ENCODE assay signal across 21 mouse cellular contexts in the genomic region with DNA sequence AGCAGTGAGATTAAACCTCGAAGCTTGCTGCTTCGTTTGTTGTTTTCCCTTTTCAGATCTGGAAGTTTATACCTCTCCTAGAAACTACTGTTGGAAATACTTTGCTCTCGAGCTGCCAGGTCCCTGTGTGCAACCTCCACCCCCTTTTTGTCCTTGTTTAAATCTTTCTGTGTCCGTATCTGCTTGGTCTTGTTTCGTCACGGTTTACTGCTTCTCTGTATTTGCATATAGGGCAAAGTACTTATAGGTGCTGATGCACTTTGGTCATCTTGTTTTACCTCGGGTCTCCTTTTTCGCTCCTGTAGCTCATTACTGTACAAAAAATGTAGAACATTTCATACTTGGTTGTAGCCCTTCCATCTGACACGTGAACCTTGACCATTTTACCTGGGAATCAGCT. TPM values are rescaled to one million over a fixed set of nuclear protein-coding genes. Genes with fewer than 3 reads are reported as not detected.
DNase-seq lines count a peak whose midpoint lies in the region; ATAC-seq and TF ChIP-seq lines count a peak whose summit lies in the region.
"Had no signal": no experiment of that assay in that cellular context is flagged by ENCODE, and none has a peak within 500 bp of the region (broad histone marks: within the 10 kb centered on the region; RNA-seq: fewer than 3 reads in every experiment).

No protein-coding gene starts in this region.

- DNase-seq in kidney, adult 11 months: peak; percentile 19
- DNase-seq in kidney, postnatal 4 days: no peak
- peak; percentile 48 for DNase-seq in large intestine, adult 2 months (ENCODE audit: low read depth, low spot score)
- no peak for DNase-seq in liver, postnatal 0 days
- DNase-seq in cerebellum, adult 11-12 months: no peak
- no peak for DNase-seq in layer of hippocampus, adult 18-20 months (ENCODE audit: low spot score in 2 of 2)
- DNase-seq in embryo, embryonic 11 days: no peak
- DNase-seq: adrenal gland, postnatal 25 days; cerebellum, adult 18-20 months; cerebellum, postnatal 36 days; heart, postnatal 14 days; spleen, adult 18-20 months; thymus, adult 2 months had no signal

- H3K36me3 ChIP-seq in intestine, embryonic 16.5 days (ENCODE audit: control insufficient read depth, insufficient read depth, low read length): no peaks in the 10 kb centered on the region
- H3K36me3 ChIP-seq in liver, postnatal 0 days (replicated peaks; ENCODE audit: insufficient read depth, low read length): peaks cover 4% of the 10 kb centered on the region
- H3K36me3 ChIP-seq: hindbrain, embryonic 12.5 days; midbrain, embryonic 12.5 days; neural tube, embryonic 12.5 days had no signal

- 59% methylated on average over 9 of the region's 9 CpGs for WGBS in intestine, embryonic 16.5 days
- 22% methylated on average over 9 of the region's 9 CpGs for WGBS in large intestine, adult 2 months
- 53% methylated on average over 9 of the region's 9 CpGs for WGBS in liver, postnatal 0 days (ENCODE audit: insufficient replicate concordance)

- 0 out of 2 replicates have a peak overlapping the region, but pooled peaks have one; percentile 1 for H3K4me3 ChIP-seq in intestine, embryonic 16.5 days (ENCODE audit: low read length)
- H3K4me3 ChIP-seq in liver, postnatal 0 days (ENCODE audit: low read depth, low read length): no peak overlapping the region
- H3K4me3 ChIP-seq: embryonic facial prominence, embryonic 10.5 days; heart, embryonic 12.5 days; hindbrain, embryonic 12.5 days; limb, embryonic 13.5 days; midbrain, embryonic 12.5 days; neural tube, embryonic 12.5 days had no signal

- H3K4me1 ChIP-seq in intestine, embryonic 16.5 days (ENCODE audit: control insufficient read depth, insufficient read depth, low read length): peaks cover 12% of the 10 kb centered on the region
- H3K4me1 ChIP-seq in liver, postnatal 0 days (ENCODE audit: insufficient read depth): peaks cover 21% of the 10 kb centered on the region

- H3K4me2 ChIP-seq in intestine, embryonic 16.5 days (ENCODE audit: low read depth, low read length): peak overlapping the region; percentile 37; the same call in 1 of the 2 replicates
- peak overlapping the region; percentile 48 for H3K4me2 ChIP-seq in liver, postnatal 0 days (ENCODE audit: low read depth, low read length)
- H3K4me2 ChIP-seq: heart, embryonic 12.5 days; hindbrain, embryonic 12.5 days; limb, embryonic 13.5 days; midbrain, embryonic 12.5 days; neural tube, embryonic 12.5 days had no signal

- peak overlapping the region; percentile 43; the same call in 1 of the 2 replicates for H3K27ac ChIP-seq in intestine, embryonic 16.5 days (ENCODE audit: low read length)
- peak overlapping the region; percentile 72 for H3K27ac ChIP-seq in liver, postnatal 0 days (ENCODE audit: low read depth)
- H3K27ac ChIP-seq: embryonic facial prominence, embryonic 10.5 days; hindbrain, embryonic 12.5 days; limb, embryonic 13.5 days; macrophage; midbrain, embryonic 12.5 days; neural tube, embryonic 12.5 days had no signal

- no peak for TF ChIP-seq EP300 in liver, postnatal 0 days (IDR thresholded peaks at IDR 0.05; ENCODE audit: low read depth)

- H3K9ac ChIP-seq in intestine, embryonic 16.5 days (ENCODE audit: low read depth, low read length): no peak overlapping the region
- no peak overlapping the region for H3K9ac ChIP-seq in liver, postnatal 0 days (replicated peaks)
- H3K9ac ChIP-seq: heart, embryonic 12.5 days; hindbrain, embryonic 12.5 days; limb, embryonic 13.5 days; midbrain, embryonic 12.5 days; neural tube, embryonic 12.5 days had no signal

- H3K27me3 ChIP-seq in intestine, embryonic 16.5 days (replicated peaks; ENCODE audit: control insufficient read depth, insufficient read depth, low read length): no peaks in the 10 kb centered on the region
- H3K27me3 ChIP-seq in liver, postnatal 0 days (ENCODE audit: insufficient read depth, low read length): no peaks in the 10 kb centered on the region
- H3K27me3 ChIP-seq: heart, embryonic 12.5 days; hindbrain, embryonic 12.5 days; limb, embryonic 13.5 days; midbrain, embryonic 12.5 days; neural tube, embryonic 12.5 days had no signal

- TF ChIP-seq CTCF in liver, postnatal 0 days (IDR thresholded peaks at IDR 0.05; ENCODE audit: low read depth): no peak

- H3K9me3 ChIP-seq in intestine, embryonic 16.5 days (ENCODE audit: control insufficient read depth, low read length): no peaks in the 10 kb centered on the region
- H3K9me3 ChIP-seq in liver, postnatal 0 days (ENCODE audit: low read length): no peaks in the 10 kb centered on the region
- H3K9me3 ChIP-seq: embryonic facial prominence, embryonic 10.5 days; heart, embryonic 12.5 days; hindbrain, embryonic 12.5 days; limb, embryonic 13.5 days; midbrain, embryonic 12.5 days; neural tube, embryonic 12.5 days had no signal

- peak; percentile 57 for ATAC-seq in intestine, embryonic 16.5 days
- ATAC-seq in liver, postnatal 0 days: no peak

RNA-seq across cellular contexts. Expression of a gene that starts 4.7 kb away (rescaled TPM):
- polyA plus RNA-seq in intestine, embryonic 16.5 days (2015; fragmentation: Nextera tagmentation; extraction: Ambion mirVana): 99.0 and 113 TPM in 2 replicates
- polyA plus RNA-seq in large intestine, adult 2 months (2012; rRNA removed): 15.5 and 17.8 TPM in 2 replicates
- 59.1 and 63.1 TPM in 2 replicates for polyA plus RNA-seq in liver, postnatal 0 days (2015; fragmentation: Nextera tagmentation; extraction: Ambion mirVana)
- total RNA-seq in layer of hippocampus, adult 18-20 months (2021): 100 to 1,000 TPM; 129 to 133 TPM

Comparison
In these comparisons a context has a peak if more than half of its experiments do, and no peak if none do; other contexts are left out.
1. DNase-seq: peak in kidney, adult 11 months (single experiment) and large intestine, adult 2 months (single experiment); none in kidney, postnatal 4 days (0 of 2), liver, postnatal 0 days (single experiment), cerebellum, adult 11-12 months (single experiment), layer of hippocampus, adult 18-20 months (0 of 2) and embryo, embryonic 11 days (single experiment).